Mouse (Mus musculus) neutrophil, adult 5-6 weeks (primary cell): ENCODE measurements around the gene Milr1. TPM values are rescaled to one million over a fixed set of nuclear protein-coding genes. Genes with fewer than 3 reads are reported as not detected.
"Not testable (repeated sequence)": the region's sequence is repeated elsewhere in the genome, so short reads cannot be mapped to it uniquely, and the experiment has no call there.

Experiments
- ATAC-seq: fragments of 151-379, 151-347 bp; 2 replicates; pipeline ENCODE4 v1.8.0; 2017; ENCODE audit warnings: mild to moderate bottlenecking, moderate TSS enrichment; ENCODE audit not compliant: insufficient number of reproducible peaks, poor library complexity, low FRiP score, severe bottlenecking; ENCODE audit errors: extremely low read depth
- total RNA-seq: library from RNA; stranded (forward); fragments of 200-1000 nt; gene quantifications from 2 replicates; pipeline ENCODE4 v1.2.3, GENCODE M21; 2017

The Milr1 gene
- total RNA-seq, 1 experiment from 2014 or later, result 63.2 TPM

DNA sequence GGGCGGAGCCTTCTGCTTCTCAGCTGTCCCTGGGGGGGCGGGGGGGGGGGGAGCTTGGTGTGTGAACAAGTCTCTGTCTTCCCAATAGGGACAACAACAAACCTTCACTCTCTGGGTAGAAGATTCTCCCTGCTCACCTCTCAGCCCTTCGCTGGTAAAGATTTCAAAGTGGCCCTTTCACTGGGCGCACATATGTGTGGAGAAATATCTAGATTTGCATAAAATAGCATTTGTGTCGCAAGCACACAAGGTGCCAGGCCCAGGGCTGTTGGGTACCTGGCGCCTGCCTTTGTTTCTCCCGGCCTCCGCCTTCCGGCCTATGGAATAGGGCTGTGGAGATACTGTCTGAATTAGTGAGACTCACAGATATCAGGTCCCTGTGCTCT lies 11.8 kb downstream of the Milr1 start:
- ATAC-seq, result peak; percentile 11; the same call in 1 of the 2 replicates

DNA sequence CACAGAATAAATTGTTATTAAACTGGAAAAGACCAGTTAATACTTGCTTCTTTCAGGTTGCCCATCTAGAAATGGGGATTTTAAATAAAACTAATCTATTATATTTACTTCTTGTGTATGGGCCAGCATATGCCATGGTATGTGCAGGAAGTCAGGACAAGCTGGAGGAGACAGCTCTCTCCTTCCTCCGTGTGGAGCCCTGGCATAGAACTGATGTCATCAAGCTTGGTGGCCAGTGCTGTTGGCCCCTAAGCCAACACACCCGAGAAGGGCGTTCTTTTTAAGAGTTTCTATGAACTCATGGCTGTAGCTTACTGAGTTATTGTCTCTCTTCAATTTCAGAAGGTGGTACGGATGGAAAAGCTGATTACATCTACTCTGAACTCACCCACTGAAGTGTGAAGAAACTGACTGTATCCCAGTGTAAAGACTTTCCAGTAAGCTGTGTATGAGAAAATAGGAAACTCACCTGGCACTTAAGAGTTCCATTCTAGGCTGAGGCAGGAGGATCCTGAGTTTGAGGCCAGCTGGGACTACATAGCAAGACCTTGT lies 15.7 kb downstream of the Milr1 start:
- no peak for ATAC-seq

DNA sequence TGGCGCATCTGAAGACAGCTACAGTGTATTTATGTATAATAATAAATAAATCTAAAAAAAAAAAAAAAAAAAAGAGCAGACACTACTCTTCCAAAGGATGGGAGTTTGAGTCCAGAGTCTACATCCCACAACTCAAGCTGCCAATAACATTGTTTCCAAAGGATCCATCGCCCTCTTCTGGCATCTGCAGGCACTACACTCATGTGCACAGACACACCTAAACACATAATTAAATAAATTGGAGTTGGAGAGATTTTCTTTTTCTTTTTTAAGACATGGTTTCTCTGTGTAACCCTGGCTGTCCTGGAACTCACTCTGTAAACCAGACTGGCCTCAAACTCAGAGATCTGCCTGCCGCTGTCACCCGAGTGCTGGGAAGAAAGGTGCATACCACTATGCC lies 16.5 kb downstream of the Milr1 start:
- ATAC-seq, result no peak

DNA sequence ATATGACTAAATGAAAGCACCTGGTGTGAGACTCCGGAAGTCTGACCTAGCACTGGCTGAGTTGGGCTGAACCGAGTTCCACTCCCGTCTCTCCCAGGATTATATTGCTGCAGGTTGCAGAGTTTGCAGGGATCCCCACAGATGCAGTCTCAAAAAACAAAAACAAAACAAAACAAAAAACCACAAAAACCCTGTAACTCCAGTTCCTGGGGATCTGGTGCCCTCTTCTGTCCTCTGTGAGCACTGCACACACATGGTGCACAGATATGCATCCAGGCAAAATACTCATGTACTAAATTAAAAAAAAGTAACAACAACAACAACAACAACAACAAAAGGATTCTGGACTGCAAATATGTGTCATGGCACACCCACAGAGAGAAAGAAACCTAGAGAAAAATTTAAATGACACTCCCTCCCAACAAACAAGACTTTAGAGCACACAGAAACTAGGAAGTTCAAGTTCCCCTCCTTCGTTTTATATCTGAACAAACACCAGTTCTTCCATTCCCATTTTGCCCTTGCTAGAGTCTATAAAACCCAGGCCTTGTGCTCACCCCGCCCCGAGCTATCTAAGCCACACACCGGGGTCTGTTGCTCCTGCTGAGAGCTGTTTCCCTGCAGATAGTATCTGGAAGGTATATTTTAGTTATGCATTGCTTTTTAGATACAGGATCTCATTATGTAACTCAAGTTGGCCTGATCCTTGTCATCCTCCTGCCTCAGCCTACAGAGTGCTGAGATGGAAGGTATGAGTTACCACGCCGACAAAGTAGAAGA lies 19.4 kb downstream of the Milr1 start:
- peak; percentile 65 for ATAC-seq

DNA sequence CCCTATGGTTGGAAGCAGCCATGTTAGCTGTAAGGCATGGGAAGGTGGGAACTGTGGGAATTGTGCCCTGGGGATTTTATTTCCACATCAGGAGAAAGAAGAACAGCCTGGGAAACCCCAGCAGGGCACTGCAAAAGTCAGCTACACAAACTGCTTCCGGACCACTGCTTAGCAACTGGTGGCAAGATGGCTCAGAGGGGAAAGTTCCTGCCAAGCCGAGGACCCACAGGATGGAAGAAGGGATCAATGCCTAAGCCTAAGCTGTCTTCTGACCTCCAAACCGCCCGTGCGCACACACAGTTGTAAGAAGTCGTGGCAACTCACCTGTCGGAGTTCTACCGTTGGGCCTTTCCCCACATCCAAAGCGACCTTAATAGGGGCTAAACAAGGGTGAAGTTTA lies 22.0 kb downstream of the Milr1 start:
- ATAC-seq, result no peak

DNA sequence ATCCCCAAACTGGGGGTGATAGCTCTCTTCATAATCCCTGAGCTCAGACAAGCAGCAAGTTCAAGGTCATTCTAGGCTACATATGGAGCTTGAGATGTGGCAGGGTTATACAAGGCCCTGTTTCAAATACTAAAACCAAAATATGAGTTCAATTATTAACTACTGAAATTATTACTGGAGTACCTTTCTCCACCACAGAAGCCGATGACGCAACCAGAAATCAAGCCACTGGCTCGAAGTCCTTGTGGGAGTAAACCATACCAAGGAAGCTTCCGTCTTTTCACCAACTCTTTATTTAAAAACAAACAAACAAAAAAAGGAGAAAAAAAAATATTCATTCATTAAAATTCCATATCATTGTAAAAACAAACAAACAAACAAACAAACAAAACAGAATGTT lies 25.9 kb downstream of the Milr1 start:
- ATAC-seq, result no peak

DNA sequence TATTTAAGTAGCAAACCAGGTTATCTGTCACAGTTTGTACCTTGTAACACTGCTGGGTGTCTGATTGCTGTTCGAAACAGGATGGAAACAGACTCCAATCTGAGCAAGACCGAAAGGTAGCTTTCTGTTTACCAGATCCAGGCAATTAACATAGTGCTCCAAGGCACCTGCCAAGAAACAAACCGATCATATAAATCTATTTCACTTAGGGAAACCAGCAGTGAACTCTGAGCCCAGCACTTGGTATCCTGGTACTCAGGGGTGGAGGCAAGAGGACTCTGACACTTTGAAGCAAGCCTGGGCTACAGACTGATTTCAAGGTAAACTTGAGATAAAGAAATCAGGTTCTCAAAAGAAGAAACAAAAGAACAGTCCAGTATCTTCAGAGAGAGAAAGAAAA lies 26.4 kb downstream of the Milr1 start:
- no peak for ATAC-seq

DNA sequence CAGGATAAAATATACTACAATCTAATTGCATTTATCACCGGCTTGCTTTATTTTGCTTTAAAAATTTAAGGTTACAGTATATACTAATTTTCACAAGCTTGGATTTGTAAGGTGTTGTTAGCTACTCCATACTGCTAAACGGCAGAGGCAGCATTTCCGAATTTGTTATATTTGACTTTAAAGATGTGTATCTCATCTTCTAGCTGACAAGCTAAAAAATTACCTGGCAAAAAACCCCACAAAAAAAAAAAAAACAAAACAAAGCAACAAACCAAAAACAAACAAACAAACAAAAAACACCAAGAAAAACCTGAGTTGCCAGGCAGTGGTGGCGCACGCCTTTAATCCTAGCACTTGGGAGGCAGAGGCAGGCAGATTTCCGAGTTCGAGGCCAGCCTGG lies 27.1 kb downstream of the Milr1 start:
- no peak for ATAC-seq

DNA sequence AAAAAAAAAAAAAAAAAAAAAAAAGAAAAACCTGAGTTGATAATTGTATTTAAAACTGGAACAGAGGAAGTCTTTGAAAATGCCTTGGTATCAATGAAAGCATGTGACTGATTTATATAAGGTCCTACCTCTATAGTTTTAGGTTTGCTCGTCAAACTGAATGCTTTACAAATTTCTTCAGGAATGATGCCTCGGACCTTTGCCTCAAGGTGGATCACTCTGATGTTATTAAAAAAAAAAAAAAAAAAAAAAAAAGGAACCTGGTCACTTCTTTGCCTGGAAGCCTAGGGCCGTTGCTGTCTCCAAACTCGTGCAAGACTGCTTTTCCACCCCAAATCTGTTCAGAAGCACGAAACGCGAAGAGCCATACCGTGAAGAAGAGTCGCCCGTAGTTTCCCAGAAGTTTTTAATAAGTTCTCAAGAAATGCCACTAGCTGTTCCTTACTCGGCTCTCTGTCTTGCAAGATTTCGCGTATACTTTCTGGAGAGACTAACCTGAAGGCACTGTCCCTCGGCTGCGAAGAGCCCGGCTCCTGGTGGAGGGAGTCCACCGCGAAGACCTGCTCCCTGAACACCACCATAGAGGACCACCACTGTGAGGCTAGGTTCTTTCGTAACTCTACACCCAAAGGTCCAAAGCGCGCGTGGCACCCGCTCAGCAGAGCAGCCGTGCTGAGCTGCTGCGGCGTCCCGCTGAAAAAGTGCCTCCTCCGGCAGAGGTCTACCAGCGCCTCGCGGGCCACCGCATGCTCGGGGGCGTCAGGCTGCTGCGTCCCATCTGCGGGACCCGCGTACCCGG lies 27.8 kb downstream of the Milr1 start:
- ATAC-seq, result peak; percentile 9

DNA sequence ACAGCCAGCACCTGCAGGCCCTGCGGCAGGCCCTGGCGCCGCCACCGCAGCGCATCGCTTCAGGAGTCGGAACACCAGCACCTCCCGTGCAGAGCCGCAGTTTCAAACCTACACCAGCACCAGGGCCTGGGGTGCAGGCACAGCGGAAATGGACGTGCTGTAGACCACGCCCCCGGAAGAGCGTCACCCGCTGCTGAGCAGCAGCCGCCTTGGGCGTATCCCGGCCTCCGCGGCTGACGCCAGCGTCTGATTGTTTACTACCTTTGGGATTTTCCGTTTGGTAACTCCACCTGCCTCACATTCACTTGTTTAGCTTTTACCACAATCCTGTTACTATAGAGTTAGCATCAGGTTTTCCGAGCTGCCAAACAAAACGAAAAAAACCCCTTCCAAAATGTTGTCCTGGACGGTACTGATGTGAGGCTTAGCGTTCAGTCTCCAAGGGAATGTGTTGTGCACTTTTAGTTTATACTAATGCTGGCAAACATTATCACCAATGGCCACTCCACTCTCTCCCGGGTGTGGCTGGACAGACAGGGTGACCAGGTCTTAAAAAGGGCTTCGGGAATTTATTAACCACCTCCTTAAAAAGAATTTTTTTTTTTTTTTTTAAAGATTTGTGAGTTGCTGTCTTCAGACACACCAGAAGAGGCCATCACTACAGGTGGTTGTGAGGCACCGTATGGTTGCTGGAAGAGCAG lies 28.5 kb downstream of the Milr1 start, which contains the start of gene Polg2:
Gene Polg2 (minus strand): TSS at position 150 of the 701 bp plus-strand sequence.
- peak; percentile 81 for ATAC-seq

DNA sequence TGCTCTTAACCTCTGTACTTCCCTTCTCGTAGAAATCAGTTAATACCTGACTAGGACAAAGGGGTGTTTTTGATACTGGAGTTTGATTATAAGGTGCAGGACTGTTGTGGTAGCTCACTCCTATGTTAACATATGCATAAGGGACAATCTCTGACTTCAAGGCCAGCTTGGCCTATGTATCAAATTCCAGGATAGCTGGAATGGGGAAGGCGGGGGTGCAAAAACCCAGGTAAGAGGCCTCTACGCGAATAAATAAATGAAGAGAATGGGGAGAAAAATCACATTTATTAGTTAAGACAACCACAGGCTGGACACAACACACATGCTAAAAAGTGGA lies 29.0 kb downstream of the Milr1 start:
- no peak for ATAC-seq

DNA sequence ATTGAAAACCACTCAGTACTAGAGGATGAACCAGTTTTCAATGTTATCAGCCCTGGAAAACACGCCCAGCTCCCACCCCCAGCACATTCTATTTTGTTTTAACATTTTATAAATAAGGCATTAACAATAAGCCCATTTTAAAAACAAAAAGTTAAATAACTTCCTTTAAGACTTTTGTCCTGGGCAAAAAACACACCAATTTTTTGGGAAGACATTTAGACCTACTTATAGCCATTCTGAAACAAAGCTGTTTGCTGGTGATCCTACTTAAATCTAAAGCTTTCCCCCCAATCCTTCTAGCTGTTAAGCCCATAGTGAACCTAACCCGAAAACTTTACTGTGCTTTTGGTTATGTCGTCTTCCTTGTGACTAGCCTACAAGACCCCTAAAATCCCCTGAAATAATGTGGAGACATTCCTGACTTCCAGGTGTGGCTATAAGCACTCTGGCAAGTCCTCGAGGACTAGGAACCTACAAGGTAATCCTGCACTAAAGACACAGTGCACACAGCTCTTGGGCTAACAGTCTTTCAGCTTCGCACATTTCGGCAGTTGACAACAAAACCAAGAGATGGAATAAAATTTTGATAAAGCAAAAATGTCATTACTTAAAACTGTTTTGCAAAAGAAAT lies 29.7 kb downstream of the Milr1 start:
- no peak for ATAC-seq

DNA sequence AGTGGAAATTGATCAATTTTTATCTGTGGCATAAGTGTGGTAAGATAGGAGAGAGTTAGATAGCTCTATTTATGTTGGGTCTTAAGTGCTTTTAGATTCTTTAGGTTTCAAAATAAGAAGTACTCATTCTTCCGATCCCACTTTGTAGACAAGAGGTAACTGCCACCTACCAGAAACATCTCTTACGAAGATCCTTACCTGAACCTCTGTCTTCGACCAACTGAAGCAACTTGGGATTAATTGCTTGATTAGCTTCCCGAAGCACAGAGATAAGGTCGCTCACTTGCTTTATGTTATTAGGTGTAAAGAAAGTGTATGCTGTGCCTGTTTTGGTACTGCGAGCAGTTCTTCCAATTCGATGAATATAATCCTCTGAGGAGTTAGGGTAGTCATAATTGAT lies 31.2 kb downstream of the Milr1 start:
- ATAC-seq, result not testable (repeated sequence)

DNA sequence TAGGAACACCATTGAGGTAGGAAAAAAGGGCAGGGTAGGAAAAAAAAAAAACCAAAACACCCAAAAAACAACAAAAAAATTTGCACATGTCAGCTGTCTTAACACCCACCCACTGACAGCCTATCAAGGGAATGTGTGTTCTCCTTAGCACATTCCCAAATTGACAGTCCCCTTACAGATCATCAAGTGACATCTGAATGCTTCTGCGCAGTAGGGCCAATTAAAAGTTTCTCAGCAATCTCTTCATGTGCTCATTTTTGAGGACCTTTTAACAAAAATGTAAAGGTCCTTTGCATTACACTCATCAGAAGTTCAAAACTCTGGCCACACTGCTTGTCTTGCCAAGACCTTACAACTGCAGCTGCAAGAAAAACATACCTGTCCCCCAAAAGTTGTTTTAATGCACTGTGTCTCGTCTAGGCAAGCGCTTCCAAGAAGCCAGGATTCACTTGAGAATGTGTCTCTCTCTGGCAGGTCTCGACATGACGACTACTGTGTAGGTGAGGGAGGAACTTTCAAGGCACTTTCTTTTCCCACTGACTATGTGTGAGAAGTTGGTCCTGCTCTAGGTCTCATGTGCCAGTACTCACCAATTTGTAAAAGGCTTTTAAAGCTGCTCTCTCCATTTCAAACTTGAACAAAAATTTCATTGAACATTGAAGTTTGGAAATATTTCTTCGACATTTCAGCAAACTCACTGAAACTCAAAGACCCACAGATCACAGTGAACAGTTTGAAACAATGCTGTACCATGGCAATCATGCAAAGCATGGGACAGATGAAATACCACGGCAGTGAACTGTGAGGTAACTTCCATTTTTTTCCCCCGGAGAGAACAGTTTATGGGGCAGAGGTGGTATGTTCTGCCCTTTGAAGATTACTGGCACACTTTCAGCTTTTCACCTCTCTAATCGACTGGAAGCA lies 32.1 kb downstream of the Milr1 start:
- no peak for ATAC-seq

DNA sequence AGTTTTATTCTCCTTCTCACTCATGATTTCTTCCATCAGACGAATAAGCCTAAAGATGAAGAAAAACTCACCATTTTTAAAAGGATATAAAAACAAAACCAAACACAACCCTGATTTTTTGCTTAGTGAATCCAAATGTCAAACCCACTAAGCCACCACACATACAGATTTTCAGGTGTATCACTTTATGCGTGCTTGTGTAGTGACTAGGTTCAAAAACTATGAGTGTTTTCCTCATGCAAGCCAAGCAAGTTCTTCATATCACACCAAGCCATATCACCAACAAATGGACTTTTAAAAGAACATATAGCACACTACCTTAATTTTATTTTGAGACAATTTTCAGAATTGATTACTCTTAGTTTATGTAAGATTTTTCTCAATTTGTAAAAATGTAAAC lies 33.5 kb downstream of the Milr1 start:
- no peak for ATAC-seq

DNA sequence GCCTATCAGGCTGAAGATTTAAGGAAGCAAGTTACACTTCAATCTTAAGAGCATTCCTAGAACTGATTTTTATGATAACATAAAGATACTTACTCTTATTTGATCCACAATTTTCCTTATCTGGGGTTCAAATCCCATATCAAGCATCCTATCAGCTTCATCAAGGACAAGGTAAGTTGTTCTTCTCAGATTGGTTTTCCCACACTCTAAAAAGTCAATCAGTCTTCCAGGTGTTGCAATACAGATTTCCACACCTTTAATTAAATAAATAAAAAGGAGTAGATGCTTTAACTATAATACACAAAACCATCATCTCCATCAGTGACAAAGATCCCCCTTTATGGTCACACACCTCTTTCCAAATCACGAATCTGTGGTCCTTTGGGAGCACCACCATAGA lies 34.0 kb downstream of the Milr1 start:
- ATAC-seq, result no peak

DNA sequence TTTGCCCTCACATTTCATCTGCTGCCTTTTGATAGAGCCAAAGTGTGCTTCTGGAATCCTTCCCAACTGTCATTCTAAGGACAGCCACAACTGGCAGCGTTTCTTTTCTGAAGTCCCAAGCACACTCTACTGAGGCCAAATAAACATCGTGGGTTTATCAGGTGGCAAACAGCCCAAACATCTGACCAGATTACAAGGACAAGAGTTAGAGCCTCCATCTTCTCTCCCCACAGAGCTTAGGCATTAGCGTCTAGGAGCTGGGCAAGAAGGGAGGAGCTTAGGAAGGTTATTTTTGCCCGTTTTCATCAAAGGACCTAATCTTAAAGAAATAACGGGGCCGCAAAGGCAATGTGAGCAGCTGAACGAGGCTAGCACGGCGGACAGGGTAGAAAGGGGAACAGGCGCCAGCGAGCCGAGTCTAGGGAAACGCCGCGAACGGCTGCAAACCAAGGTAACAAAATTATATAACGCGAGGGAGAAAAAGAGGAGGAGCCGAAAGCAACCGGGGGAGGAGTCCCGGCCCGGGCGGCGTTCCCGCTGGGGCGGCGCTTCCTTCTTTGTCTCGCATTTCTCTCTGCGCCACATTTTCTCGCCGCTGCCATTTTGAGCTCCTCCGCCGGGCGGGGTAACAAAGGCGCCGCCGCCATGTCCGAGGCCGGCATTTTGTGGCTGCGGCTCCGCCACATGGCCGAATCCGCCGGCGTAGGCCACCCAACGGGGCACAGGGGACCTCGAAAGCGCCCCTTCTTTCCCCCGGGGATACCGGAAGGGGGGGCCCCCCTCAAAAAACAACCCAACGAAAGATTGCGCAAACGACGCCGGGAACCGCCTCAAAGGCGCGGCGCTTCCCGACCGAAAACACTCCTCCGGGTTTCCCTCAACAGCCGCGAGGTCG lies 36.4 kb downstream of the Milr1 start:
- ATAC-seq, result peak; percentile 27
